Mouse (Mus musculus): ENCODE measurements around the gene Gm42688. TPM values are rescaled to one million over a fixed set of nuclear protein-coding genes. Genes with fewer than 3 reads are reported as not detected.
A peak's percentile ranks its signal among the peaks of the same experiment; 100 is the strongest.

Gene Gm42688
- polyA plus RNA-seq, 1 experiment from 2014 or later: 1.2 TPM

DNA sequence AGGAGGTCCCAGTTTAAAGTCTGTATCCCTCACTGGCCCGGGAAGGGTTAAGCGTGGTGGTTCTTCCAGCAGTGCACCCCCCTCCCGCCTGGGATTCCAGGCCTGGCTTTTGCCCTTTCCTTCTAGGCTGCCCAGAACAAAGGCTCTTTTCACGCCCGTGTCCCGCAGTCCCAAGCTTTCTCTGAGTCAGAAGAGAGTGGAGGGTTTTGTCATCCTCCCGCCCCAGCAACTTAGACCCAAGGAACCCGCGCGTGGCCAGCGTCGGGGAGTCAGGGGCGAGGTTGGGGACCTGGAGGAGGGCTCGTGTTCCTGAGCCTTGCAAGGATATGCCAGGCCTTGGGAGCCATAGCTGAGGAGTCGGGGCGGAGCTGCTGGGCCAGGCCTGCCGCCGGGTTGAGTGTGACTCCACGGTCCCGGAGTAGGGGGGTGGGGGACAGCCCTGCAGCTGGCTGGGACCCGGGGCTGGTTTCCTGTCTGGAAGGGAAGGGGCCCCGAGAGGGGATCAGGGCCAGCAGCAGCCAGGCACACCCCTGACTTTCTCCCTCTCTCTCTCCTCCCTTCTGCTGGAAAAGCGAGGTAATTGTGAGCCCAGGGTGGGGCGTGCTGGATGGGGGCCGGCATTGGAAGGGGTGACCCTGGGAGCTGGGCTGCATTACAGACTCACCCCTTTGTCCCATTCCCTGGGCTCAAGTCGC, 35.6 kb downstream of the Gm42688 start:
- ATAC-seq (replicated peaks; ENCODE audit: insufficient number of reproducible peaks, low FRiP score, low TSS enrichment): peak; percentile 72
- H3K36me3 ChIP-seq (ENCODE audit: control insufficient read depth, insufficient read depth, low read length): no peaks in the 10 kb centered on the region
- peak overlapping the region; percentile 99 for H3K27ac ChIP-seq (ENCODE audit: low read depth, low read length)
- H3K4me2 ChIP-seq: peak overlapping the region; percentile 87
- H3K9me3 ChIP-seq (replicated peaks; ENCODE audit: control insufficient read depth, low read length): no peaks in the 10 kb centered on the region
- H3K4me1 ChIP-seq (ENCODE audit: control insufficient read depth, insufficient read depth, low read length): peaks cover 31% of the 10 kb centered on the region
- H3K27me3 ChIP-seq (ENCODE audit: control insufficient read depth, insufficient read depth, low read length): 0 out of 2 replicates have a peak, but pooled peaks cover 3% of the 10 kb centered on the region
- 1% methylated on average over 25 of the region's 26 CpGs for WGBS (ENCODE audit: insufficient replicate concordance)
- H3K9ac ChIP-seq (ENCODE audit: low read depth, low read length): peak overlapping the region; percentile 94
- H3K4me3 ChIP-seq (ENCODE audit: low read depth, low read length): peak overlapping the region; percentile 63

DNA sequence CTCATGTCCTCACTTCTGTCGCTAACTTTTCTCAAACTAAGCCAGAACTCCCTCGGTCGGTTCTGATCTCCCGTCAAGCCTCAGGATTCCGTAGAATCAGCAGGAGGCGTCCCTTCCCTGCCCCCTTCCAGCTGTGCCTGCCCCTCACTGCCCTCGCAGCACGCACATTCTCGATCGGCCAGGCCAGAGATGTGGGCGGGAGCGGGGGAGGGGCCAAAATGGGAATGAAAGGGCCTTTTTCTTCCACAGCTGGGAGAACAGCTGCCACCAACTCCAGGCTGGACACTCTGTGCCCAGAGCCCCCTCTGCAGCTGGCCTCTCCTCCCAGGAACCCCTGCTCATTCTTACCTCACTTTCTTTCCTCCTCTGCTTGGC, 36.1 kb downstream of the Gm42688 start:
- H3K4me1 ChIP-seq (ENCODE audit: control insufficient read depth, insufficient read depth, low read length): peaks cover 36% of the 10 kb centered on the region
- H3K9ac ChIP-seq (ENCODE audit: low read depth, low read length): peak overlapping the region; percentile 94
- no peaks in the 10 kb centered on the region for H3K36me3 ChIP-seq (ENCODE audit: control insufficient read depth, insufficient read depth, low read length)
- H3K9me3 ChIP-seq (replicated peaks; ENCODE audit: control insufficient read depth, low read length): no peaks in the 10 kb centered on the region
- 0% methylated on average over 12 of the region's 12 CpGs for WGBS (ENCODE audit: insufficient replicate concordance)
- peak; percentile 78 for ATAC-seq (replicated peaks; ENCODE audit: insufficient number of reproducible peaks, low FRiP score, low TSS enrichment)
- H3K27ac ChIP-seq (ENCODE audit: low read depth, low read length): peak overlapping the region; percentile 99
- peak overlapping the region; percentile 63 for H3K4me3 ChIP-seq (ENCODE audit: low read depth, low read length)
- H3K27me3 ChIP-seq (ENCODE audit: control insufficient read depth, insufficient read depth, low read length): 0 out of 2 replicates have a peak, but pooled peaks cover 3% of the 10 kb centered on the region
- peak overlapping the region; percentile 87 for H3K4me2 ChIP-seq

DNA sequence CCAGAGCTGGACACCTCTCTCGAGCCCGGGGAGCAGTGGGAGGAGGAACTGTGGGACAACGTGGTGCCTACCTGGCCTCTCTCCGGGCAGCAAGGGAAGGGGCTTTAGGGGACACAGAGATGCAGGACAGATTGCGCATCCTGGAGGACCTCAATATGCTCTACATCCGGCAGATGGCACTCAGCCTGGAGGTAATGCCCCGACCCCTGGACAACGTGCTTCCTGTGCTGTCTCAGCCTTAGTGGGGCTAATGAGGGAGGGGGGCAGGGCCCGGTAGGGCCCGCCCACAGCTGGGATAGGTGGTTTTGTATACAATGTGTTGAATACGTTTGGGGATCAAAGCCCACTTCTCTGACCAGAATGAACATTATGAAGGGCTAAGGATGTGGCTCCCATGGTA, 36.6 kb downstream of the Gm42688 start:
- H3K4me1 ChIP-seq (ENCODE audit: control insufficient read depth, insufficient read depth, low read length): peaks cover 39% of the 10 kb centered on the region
- H3K27me3 ChIP-seq (ENCODE audit: control insufficient read depth, insufficient read depth, low read length): 0 out of 2 replicates have a peak, but pooled peaks cover 3% of the 10 kb centered on the region
- H3K36me3 ChIP-seq (ENCODE audit: control insufficient read depth, insufficient read depth, low read length): no peaks in the 10 kb centered on the region
- H3K27ac ChIP-seq (ENCODE audit: low read depth, low read length): peak overlapping the region; percentile 99
- WGBS (ENCODE audit: insufficient replicate concordance): 1% methylated on average over 11 of the region's 11 CpGs
- H3K9ac ChIP-seq (ENCODE audit: low read depth, low read length): peak overlapping the region; percentile 94
- ATAC-seq (replicated peaks; ENCODE audit: insufficient number of reproducible peaks, low FRiP score, low TSS enrichment): 0 out of 2 replicates have a peak, but pooled peaks have one; percentile 23
- peak overlapping the region; percentile 63 for H3K4me3 ChIP-seq (ENCODE audit: low read depth, low read length)
- peak overlapping the region; percentile 87 for H3K4me2 ChIP-seq
- no peaks in the 10 kb centered on the region for H3K9me3 ChIP-seq (replicated peaks; ENCODE audit: control insufficient read depth, low read length)

DNA sequence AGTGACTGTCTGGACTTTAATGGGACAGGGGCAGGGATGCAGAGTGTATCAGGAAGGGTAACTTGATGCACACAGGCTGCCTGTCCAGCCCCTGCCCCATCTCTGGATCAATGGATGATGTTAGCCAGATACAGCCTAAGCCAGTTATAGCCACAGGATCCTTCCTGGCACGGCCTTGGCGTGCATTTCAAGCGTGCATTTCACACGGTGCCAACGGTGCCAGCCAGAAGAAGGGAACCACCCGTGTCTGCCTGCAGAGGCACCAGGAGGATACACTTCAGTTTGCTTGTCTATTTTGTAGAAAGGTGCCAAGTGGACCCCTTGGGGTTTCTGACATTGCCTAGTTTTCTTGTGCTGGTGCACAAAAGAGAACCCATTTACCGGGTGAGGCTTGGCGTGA, 38.6 kb downstream of the Gm42688 start:
- no peak overlapping the region for H3K27ac ChIP-seq (ENCODE audit: low read depth, low read length)

GRCm38 (mm10) chr6:83141636-83142035, 40.2 kb downstream of the Gm42688 start:
- Histone ChIP-seq H3K36me3 (ENCODE audit: control insufficient read depth, insufficient read depth, low read length) (no peaks in the 10 kb centered on the region), H3K4me1 (ENCODE audit: control insufficient read depth, insufficient read depth, low read length) (peaks cover 28% of the 10 kb centered on the region), H3K9me3 (replicated peaks; ENCODE audit: control insufficient read depth, low read length) (no peaks in the 10 kb centered on the region), H3K27me3 (ENCODE audit: control insufficient read depth, insufficient read depth, low read length) (no peaks in the 10 kb centered on the region), H3K27ac (ENCODE audit: low read depth, low read length) (peak overlapping the region; percentile 29; the same call in 1 of the 2 replicates), H3K4me3 (ENCODE audit: low read depth, low read length) (peak overlapping the region; percentile 39), H3K4me2 (peak overlapping the region; percentile 70), H3K9ac (ENCODE audit: low read depth, low read length) (peak overlapping the region; percentile 73)
- no peak for ATAC-seq (replicated peaks; ENCODE audit: insufficient number of reproducible peaks, low FRiP score, low TSS enrichment)
- 29% methylated on average over 4 of the region's 4 CpGs for WGBS (ENCODE audit: insufficient replicate concordance)

More for the DNA sequence above, 38.6 kb downstream of the Gm42688 start:
- Histone ChIP-seq H3K27me3 (ENCODE audit: control insufficient read depth, insufficient read depth, low read length) (0 out of 2 replicates have a peak, but pooled peaks cover 3% of the 10 kb centered on the region), H3K4me3 (ENCODE audit: low read depth, low read length) (no peak overlapping the region), H3K9me3 (replicated peaks; ENCODE audit: control insufficient read depth, low read length) (no peaks in the 10 kb centered on the region), H3K36me3 (ENCODE audit: control insufficient read depth, insufficient read depth, low read length) (no peaks in the 10 kb centered on the region), H3K4me1 (ENCODE audit: control insufficient read depth, insufficient read depth, low read length) (peaks cover 39% of the 10 kb centered on the region), H3K9ac (ENCODE audit: low read depth, low read length) (no peak overlapping the region), H3K4me2 (no peak overlapping the region)
- WGBS (ENCODE audit: insufficient replicate concordance): 83% methylated on average over 8 of the region's 8 CpGs
- no peak for ATAC-seq (replicated peaks; ENCODE audit: insufficient number of reproducible peaks, low FRiP score, low TSS enrichment)

- ATAC-seq (replicated peaks; ENCODE audit: insufficient number of reproducible peaks, low FRiP score, low TSS enrichment): no peak
- H3K4me3 ChIP-seq (ENCODE audit: low read depth, low read length): peak overlapping the region; percentile 39
- H3K4me1 ChIP-seq (ENCODE audit: control insufficient read depth, insufficient read depth, low read length): peaks cover 28% of the 10 kb centered on the region
- 2% methylated on average over 41 of the region's 41 CpGs for WGBS (ENCODE audit: insufficient replicate concordance)
- no peaks in the 10 kb centered on the region for H3K9me3 ChIP-seq (replicated peaks; ENCODE audit: control insufficient read depth, low read length)
- H3K9ac ChIP-seq (ENCODE audit: low read depth, low read length): peak overlapping the region; percentile 73
- H3K27me3 ChIP-seq (ENCODE audit: control insufficient read depth, insufficient read depth, low read length): no peaks in the 10 kb centered on the region
- H3K4me2 ChIP-seq: peak overlapping the region; percentile 70
- H3K27ac ChIP-seq (ENCODE audit: low read depth, low read length): peak overlapping the region; percentile 29; the same call in 1 of the 2 replicates
- H3K36me3 ChIP-seq (ENCODE audit: control insufficient read depth, insufficient read depth, low read length): 0 out of 2 replicates have a peak, but pooled peaks cover 3% of the 10 kb centered on the region
These were observed 40.9 kb downstream of the Gm42688 start for GRCm38 (mm10) chr6:83142211-83142731.

DNA sequence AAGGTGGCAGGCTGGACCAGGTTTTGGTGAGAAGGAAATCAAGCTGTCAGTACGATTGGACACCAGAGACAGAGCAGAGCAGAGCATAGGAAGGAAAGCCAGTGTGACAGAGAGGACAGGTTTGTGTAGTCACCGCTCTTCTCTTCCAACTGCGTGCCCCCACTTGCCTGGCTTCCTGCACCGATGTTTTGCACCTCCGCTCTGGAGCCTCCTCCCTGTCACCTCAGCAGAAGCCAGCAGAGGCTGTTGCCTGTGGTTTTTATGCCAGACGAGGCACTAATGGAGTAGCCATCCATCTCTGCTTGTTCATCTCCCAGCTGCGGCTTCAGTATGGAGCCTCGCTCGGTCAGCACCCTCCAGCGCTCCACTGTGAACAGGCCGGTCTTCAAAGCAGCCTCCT, 41.5 kb downstream of the Gm42688 start:
- Histone ChIP-seq H3K36me3 (ENCODE audit: control insufficient read depth, insufficient read depth, low read length) (peaks cover 3% of the 10 kb centered on the region; the same call in 1 of the 2 replicates), H3K9me3 (replicated peaks; ENCODE audit: control insufficient read depth, low read length) (no peaks in the 10 kb centered on the region), H3K4me3 (ENCODE audit: low read depth, low read length) (no peak overlapping the region), H3K9ac (ENCODE audit: low read depth, low read length) (no peak overlapping the region; the same call in 1 of the 2 replicates), H3K27me3 (ENCODE audit: control insufficient read depth, insufficient read depth, low read length) (no peaks in the 10 kb centered on the region), H3K27ac (ENCODE audit: low read depth, low read length) (no peak overlapping the region), H3K4me2 (peak overlapping the region; percentile 70), H3K4me1 (ENCODE audit: control insufficient read depth, insufficient read depth, low read length) (peaks cover 27% of the 10 kb centered on the region)
- 38% methylated on average over 11 of the region's 11 CpGs for WGBS (ENCODE audit: insufficient replicate concordance)
- no peak for ATAC-seq (replicated peaks; ENCODE audit: insufficient number of reproducible peaks, low FRiP score, low TSS enrichment)

- WGBS (ENCODE audit: insufficient replicate concordance): 53% methylated on average over 2 of the region's 2 CpGs
- H3K27ac ChIP-seq (ENCODE audit: low read depth, low read length): no peak overlapping the region
These were observed 43.8 kb downstream of the Gm42688 start for GRCm38 (mm10) chr6:83145209-83145608.

More at GRCm38 (mm10) chr6:83145209-83145608, 43.8 kb downstream of the Gm42688 start:
- no peak overlapping the region for H3K4me3 ChIP-seq (ENCODE audit: low read depth, low read length)
- H3K36me3 ChIP-seq (ENCODE audit: control insufficient read depth, insufficient read depth, low read length): peaks cover 3% of the 10 kb centered on the region; the same call in 1 of the 2 replicates
- no peak overlapping the region for H3K4me2 ChIP-seq
- ATAC-seq (replicated peaks; ENCODE audit: insufficient number of reproducible peaks, low FRiP score, low TSS enrichment): no peak
- peaks cover 14% of the 10 kb centered on the region for H3K4me1 ChIP-seq (ENCODE audit: control insufficient read depth, insufficient read depth, low read length)
- H3K27me3 ChIP-seq (ENCODE audit: control insufficient read depth, insufficient read depth, low read length): no peaks in the 10 kb centered on the region
- H3K9me3 ChIP-seq (replicated peaks; ENCODE audit: control insufficient read depth, low read length): no peaks in the 10 kb centered on the region
- H3K9ac ChIP-seq (ENCODE audit: low read depth, low read length): no peak overlapping the region

Data from heart, embryonic 11.5 days (tissue).